Mouse (Mus musculus) G1E (cell line): ENCODE data around the gene Adcyap1r1. TPM values are rescaled to one million over a fixed set of nuclear protein-coding genes. Genes with fewer than 3 reads are reported as not detected.

ENCODE experiments used
- ATAC-seq: 2 replicates; pipeline ENCODE4 v1.8.0; 2016; ENCODE audit warnings: mild to moderate bottlenecking; ENCODE audit not compliant: insufficient number of reproducible peaks, poor library complexity, low FRiP score, severe bottlenecking; ENCODE audit errors: extremely low read depth
- DNase-seq: peaks from one replicate; pipeline ENCODE4 v3.0.0; 2012; ENCODE audit warnings: low spot score
- H3K27me3 ChIP-seq: 2 replicates; pipeline ENCODE4 v1.6.1; 2012; ENCODE audit warnings: mild to moderate bottlenecking, low read length, inconsistent platforms; ENCODE audit not compliant: insufficient read depth
- H3K36me3 ChIP-seq: replicated peaks from 2 replicates; pipeline ENCODE3; 2012; ENCODE audit warnings: mild to moderate bottlenecking, inconsistent platforms
- H3K4me1 ChIP-seq: 2 replicates; pipeline ENCODE4 v1.6.1; 2012; ENCODE audit warnings: low read depth, low read length, inconsistent platforms, mixed read lengths; ENCODE audit not compliant: insufficient read depth
- H3K4me3 ChIP-seq: 2 replicates; pipeline ENCODE4 v1.5.1; 2012; ENCODE audit warnings: low read depth, mild to moderate bottlenecking, inconsistent platforms, low read length, moderate library complexity, mixed read lengths
- H3K9me3 ChIP-seq: replicated peaks from 2 replicates; pipeline ENCODE4 v1.6.1; 2012; ENCODE audit warnings: inconsistent platforms
- CTCF ChIP-seq: IDR thresholded peaks from 2 replicates; pipeline ENCODE4 v1.5.1; 2012; ENCODE audit warnings: low read depth, low read length, inconsistent platforms, mixed read lengths
- GATA1 ChIP-seq: IDR thresholded peaks from 2 replicates; pipeline ENCODE4 v1.6.1; 2012; ENCODE audit warnings: borderline replicate concordance, low read length, inconsistent platforms, mixed read lengths
- GATA2 ChIP-seq: IDR thresholded peaks from 2 replicates; pipeline ENCODE4 v1.6.1; 2012; ENCODE audit warnings: low read depth, low read length, inconsistent platforms, borderline replicate concordance
- POLR2AphosphoS5 ChIP-seq: IDR thresholded peaks from 2 replicates; pipeline ENCODE4 v1.6.1; 2012; ENCODE audit warnings: low read depth, low read length, inconsistent platforms; ENCODE audit not compliant: insufficient replicate concordance
- TAL1 ChIP-seq: conservative IDR thresholded peaks from 2 replicates; pipeline ENCODE4 v1.6.1; 2012; ENCODE audit warnings: low read depth, low read length, inconsistent platforms, mixed read lengths
- polyA plus RNA-seq: library from polyadenylated mRNA; stranded (reverse); fragments of >175 nt; gene quantifications from 2 replicates; pipeline ENCODE4 v1.2.3, GENCODE M21; 2012
- total RNA-seq, 2 experiments: library from RNA; stranded (forward) in 1 of 2; stranded (reverse) in 1 of 2; fragments of 200-1000 nt in 1 of 2; fragments of >200 nt in 1 of 2; fragmentation: Nextera tagmentation in 1 of 2; gene quantifications; 2 replicates each; pipeline ENCODE4 v1.2.3; 2014 to 2017

Gene Adcyap1r1
- total and polyA plus RNA-seq, 3 experiments: 0.05 TPM; not detected in 2

DNA sequence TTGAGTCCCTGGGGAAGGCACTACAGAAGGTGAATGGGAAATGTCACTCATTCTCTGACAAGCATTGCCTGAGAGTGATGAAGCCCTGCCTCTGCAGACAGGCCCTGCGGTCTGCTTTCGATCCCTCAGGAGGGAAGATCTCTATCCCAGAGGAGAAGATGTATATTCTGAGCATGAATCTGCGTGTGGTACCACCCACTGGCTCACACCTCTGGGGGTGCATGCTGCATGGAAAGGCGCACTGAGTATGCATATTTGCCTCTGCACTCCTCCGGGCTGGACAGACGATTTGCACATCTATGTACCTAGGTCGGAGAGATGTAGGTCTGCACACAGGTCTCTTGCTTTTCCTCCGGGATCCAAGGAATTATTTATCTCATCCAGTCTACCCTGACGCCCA lies 3.6 kb upstream of the Adcyap1r1 start:
- no peak for ATAC-seq
- H3K4me3 ChIP-seq: no peak overlapping the region

DNA sequence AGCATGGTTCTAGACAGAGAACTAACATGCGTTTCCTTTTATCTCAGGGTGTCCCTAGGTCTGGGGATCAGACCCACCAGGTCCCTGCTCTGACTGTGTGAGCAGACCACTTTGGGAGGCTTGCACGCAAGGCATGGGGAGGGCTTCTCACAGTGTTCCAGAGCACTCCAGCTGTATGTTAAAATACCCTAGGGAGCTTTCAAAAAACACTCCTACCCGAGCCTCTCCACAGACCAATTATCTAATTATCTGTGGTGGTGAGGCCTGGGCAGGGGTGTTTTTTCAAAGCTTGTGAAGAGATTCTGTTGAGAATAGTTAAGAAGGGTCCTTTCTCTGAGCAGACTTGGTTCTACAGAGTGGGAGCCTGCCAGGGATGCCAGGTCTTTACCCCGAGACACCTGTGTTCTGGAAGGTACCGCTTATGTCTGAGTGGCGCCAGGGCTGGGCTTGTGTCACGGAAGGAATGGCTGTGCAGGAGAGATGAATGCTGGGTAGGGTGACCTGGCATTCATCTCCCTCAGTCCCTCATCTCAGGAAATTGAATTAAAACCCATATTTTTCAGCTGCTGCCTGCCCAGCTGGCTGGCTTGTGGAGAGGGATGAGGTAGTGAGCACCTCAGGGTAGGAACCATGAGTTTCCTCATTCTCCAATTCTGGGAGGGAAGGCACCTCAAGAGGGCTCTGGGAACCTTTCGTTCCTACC lies 2.7 kb upstream of the Adcyap1r1 start:
- ATAC-seq: no peak
- Histone ChIP-seq H3K4me3 (no peak overlapping the region), H3K36me3 (no peaks in the 10 kb centered on the region), H3K27me3 (peaks cover 5% of the 10 kb centered on the region; the same call in 1 of the 2 replicates), H3K4me1 (no peaks in the 10 kb centered on the region), H3K9me3 (no peaks in the 10 kb centered on the region)
- DNase-seq: no peak
- TF ChIP-seq GATA1 (no peak), GATA2 (no peak), POLR2AphosphoS5 (no peak)

More for the DNA sequence above, 3.6 kb upstream of the Adcyap1r1 start:
- no peaks in the 10 kb centered on the region for H3K9me3 ChIP-seq
- no peaks in the 10 kb centered on the region for H3K36me3 ChIP-seq
- peaks cover 5% of the 10 kb centered on the region; the same call in 1 of the 2 replicates for H3K27me3 ChIP-seq
- DNase-seq: no peak
- no peaks in the 10 kb centered on the region for H3K4me1 ChIP-seq
- TF ChIP-seq POLR2AphosphoS5 (no peak), GATA1 (no peak), CTCF (no peak), TAL1 (no peak), GATA2 (no peak)

DNA sequence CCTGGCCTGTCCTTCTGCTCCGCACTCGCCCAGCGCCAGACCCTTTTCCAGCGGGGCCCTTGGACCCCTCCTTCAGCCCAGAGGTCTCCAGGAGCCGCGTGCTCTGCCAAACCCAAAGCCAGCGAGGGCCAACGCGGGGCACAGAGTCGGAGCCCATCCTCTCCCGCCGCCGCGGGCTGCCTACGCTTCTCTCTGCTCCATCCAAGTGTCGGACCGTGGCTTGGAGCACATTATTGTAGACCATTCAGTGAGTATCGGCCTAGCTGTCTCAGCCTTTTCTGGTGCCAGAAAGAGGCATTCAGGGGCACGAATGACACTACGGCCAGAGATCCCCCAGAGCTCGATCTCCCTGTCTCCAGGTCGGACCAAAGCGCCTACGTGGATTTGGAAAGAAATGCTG lies 603 bp downstream of the Adcyap1r1 start:
- ATAC-seq: no peak
- peaks cover 5% of the 10 kb centered on the region; the same call in 1 of the 2 replicates for H3K27me3 ChIP-seq

GRCm38 (mm10) chr6:55453548-55453947 lies 1.8 kb downstream of the Adcyap1r1 start:
- peaks cover 5% of the 10 kb centered on the region; the same call in 1 of the 2 replicates for H3K27me3 ChIP-seq
- H3K9me3 ChIP-seq: no peaks in the 10 kb centered on the region
- no peaks in the 10 kb centered on the region for H3K4me1 ChIP-seq
- no peak for TF ChIP-seq CTCF
- no peak for TF ChIP-seq GATA1
- no peak for TF ChIP-seq TAL1
- DNase-seq: no peak
- H3K36me3 ChIP-seq: no peaks in the 10 kb centered on the region
- H3K4me3 ChIP-seq: no peak overlapping the region
- no peak for ATAC-seq

More for the DNA sequence above, 603 bp downstream of the Adcyap1r1 start:
- no peak for DNase-seq
- Histone ChIP-seq H3K4me1 (no peaks in the 10 kb centered on the region), H3K9me3 (no peaks in the 10 kb centered on the region), H3K36me3 (no peaks in the 10 kb centered on the region), H3K4me3 (no peak overlapping the region)
- TF ChIP-seq TAL1 (no peak), POLR2AphosphoS5 (no peak), GATA1 (no peak), CTCF (no peak), GATA2 (no peak)

DNA sequence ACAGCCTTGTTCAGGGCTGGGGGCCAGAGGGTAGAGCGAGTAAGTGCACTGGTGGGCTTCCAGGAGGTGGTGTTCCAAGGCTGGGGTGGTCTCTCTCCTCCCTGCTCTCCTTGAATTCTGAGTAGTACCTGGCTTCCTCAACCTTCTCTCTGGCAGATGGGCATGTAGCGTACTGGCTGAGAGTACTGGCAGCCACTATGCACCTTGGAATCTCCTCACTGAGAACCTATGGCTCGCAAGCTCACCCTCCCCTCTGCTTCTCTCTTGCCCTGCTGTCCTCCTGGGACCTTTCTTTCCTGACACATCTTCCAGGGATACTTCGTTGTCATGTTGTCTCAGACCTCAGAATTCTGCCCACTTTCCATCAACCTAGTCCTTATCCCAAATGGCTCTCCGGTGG lies 3.9 kb downstream of the Adcyap1r1 start:
- DNase-seq (no peak), ATAC-seq (no peak)
- no peak overlapping the region for H3K4me3 ChIP-seq
- no peak for TF ChIP-seq CTCF
- no peak for TF ChIP-seq TAL1
- TF ChIP-seq GATA2: no peak
- TF ChIP-seq POLR2AphosphoS5: no peak
- no peak for TF ChIP-seq GATA1
- H3K36me3 ChIP-seq: no peaks in the 10 kb centered on the region
- no peaks in the 10 kb centered on the region for H3K9me3 ChIP-seq
- H3K4me1 ChIP-seq: no peaks in the 10 kb centered on the region
- peaks cover 5% of the 10 kb centered on the region; the same call in 1 of the 2 replicates for H3K27me3 ChIP-seq

- ATAC-seq (no peak), DNase-seq (no peak)
- no peak overlapping the region for H3K4me3 ChIP-seq
- no peaks in the 10 kb centered on the region for H3K27me3 ChIP-seq
- TF ChIP-seq POLR2AphosphoS5 (no peak), GATA1 (no peak), TAL1 (no peak), CTCF (no peak), GATA2 (no peak)
- H3K9me3 ChIP-seq: no peaks in the 10 kb centered on the region
- no peaks in the 10 kb centered on the region for H3K4me1 ChIP-seq
- H3K36me3 ChIP-seq: no peaks in the 10 kb centered on the region
Measured at GRCm38 (mm10) chr6:55457727-55458126, 5.9 kb downstream of the Adcyap1r1 start.
